Mouse (Mus musculus): ENCODE measurements at regions not wholly inside any gene's neighbourhood (a gene's known extent, or its start where the extent isn't known, plus 50 kb on each side); places are given as distances from the start of the nearest gene placed in this dataset.

- no peaks in the 10 kb centered on the region for H3K4me1 ChIP-seq (ENCODE audit: control insufficient read depth, insufficient read depth, low read depth, low read length)
- H3K4me3 ChIP-seq (ENCODE audit: low read length): no peak overlapping the region
- no peak overlapping the region for H3K4me2 ChIP-seq (ENCODE audit: low read length)
- H3K9me3 ChIP-seq (ENCODE audit: control insufficient read depth, low read length): no peaks in the 10 kb centered on the region
- no peaks in the 10 kb centered on the region for H3K36me3 ChIP-seq (ENCODE audit: control insufficient read depth, insufficient read depth, low read length)
- WGBS: 42% methylated on average over 4 of the region's 4 CpGs
- H3K27me3 ChIP-seq (replicated peaks; ENCODE audit: control insufficient read depth, insufficient read depth, low read length): no peaks in the 10 kb centered on the region
- ATAC-seq: no peak
- H3K9ac ChIP-seq (ENCODE audit: low read depth, low read length): no peak overlapping the region
- no peak overlapping the region for H3K27ac ChIP-seq (ENCODE audit: low read depth, low read length)
These were observed 979.5 kb downstream of the Stpg2 start for GRCm38 (mm10) chr3:140184899-140185525.

DNA sequence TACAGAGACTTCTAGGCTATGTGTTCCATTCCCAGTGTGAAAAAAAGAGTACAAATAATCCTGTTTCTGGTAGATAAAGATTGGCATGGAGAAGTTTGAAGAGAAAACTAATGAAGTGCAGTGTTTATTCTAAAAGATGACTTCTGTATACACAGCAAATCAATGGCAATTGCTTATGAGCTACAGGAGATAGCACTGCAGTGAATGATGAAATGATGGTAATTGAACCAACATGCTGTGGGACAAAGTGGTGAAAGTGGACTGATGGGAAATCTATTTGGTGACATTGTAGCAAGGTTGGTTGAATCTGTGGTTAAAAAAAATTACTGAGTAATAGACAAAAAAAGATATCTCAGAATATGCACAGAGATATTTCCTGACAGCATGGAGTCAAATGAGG, 1000.4 kb downstream of the Stpg2 start:
- Histone ChIP-seq H3K4me2 (ENCODE audit: low read length) (no peak overlapping the region), H3K4me1 (ENCODE audit: control insufficient read depth, insufficient read depth, low read depth, low read length) (no peaks in the 10 kb centered on the region), H3K27ac (ENCODE audit: low read depth, low read length) (no peak overlapping the region), H3K9me3 (ENCODE audit: control insufficient read depth, low read length) (no peaks in the 10 kb centered on the region), H3K9ac (ENCODE audit: low read depth, low read length) (no peak overlapping the region), H3K27me3 (replicated peaks; ENCODE audit: control insufficient read depth, insufficient read depth, low read length) (no peaks in the 10 kb centered on the region), H3K4me3 (ENCODE audit: low read length) (no peak overlapping the region), H3K36me3 (ENCODE audit: control insufficient read depth, insufficient read depth, low read length) (no peaks in the 10 kb centered on the region)
- ATAC-seq: no peak

DNA sequence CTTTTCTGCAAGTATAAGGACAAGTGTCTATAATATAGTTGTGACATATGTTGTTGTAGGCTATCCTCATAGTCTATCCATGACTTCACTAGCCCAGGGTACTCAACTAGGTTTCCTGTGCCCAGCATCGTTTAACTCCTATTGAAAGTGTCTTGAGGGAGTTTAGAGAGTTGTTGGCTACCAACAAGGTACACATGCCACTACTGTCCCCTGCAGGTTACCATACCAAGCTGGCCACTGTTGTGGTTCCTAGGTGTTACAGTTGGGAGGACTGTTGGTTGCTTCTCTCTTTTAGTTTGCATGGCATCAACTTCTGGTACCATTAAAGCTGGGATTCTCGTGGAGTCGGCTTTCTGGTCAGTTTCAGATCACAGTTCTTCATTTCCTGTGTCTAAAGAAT, 990.7 kb downstream of the Pdha2 start:
- WGBS: 79% methylated on average over 3 of the region's 3 CpGs
- H3K27me3 ChIP-seq (replicated peaks; ENCODE audit: control insufficient read depth, insufficient read depth, low read length): no peaks in the 10 kb centered on the region
- H3K9ac ChIP-seq (ENCODE audit: low read depth, low read length): no peak overlapping the region
- no peak for ATAC-seq
- H3K36me3 ChIP-seq (ENCODE audit: control insufficient read depth, insufficient read depth, low read length): no peaks in the 10 kb centered on the region
- no peaks in the 10 kb centered on the region for H3K4me1 ChIP-seq (ENCODE audit: control insufficient read depth, insufficient read depth, low read depth, low read length)
- no peak overlapping the region for H3K4me3 ChIP-seq (ENCODE audit: low read length)
- H3K9me3 ChIP-seq (ENCODE audit: control insufficient read depth, low read length): no peaks in the 10 kb centered on the region
- no peak overlapping the region for H3K27ac ChIP-seq (ENCODE audit: low read depth, low read length)
- no peak overlapping the region for H3K4me2 ChIP-seq (ENCODE audit: low read length)

DNA sequence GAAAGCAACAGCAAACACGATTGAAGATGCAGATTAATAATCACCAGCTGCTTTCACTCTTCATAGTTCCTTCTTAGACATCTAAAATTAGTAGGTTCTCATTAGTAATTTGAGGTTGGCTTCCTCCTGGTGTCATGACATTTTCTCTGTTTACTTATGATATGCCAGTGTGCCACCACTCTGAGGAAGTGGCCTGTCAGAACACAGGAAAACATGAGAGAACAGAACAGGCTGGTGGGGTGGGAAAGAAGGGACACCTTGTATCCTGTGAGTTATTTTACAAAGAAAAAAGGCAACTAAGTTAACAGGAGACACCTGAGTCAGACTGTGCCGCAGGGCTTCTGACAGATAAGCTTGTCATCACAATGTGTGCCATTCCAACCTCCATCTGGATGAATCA, 981.4 kb downstream of the Pdha2 start:
- Histone ChIP-seq H3K4me1 (ENCODE audit: control insufficient read depth, insufficient read depth, low read depth, low read length) (no peaks in the 10 kb centered on the region), H3K4me3 (ENCODE audit: low read length) (no peak overlapping the region), H3K9ac (ENCODE audit: low read depth, low read length) (no peak overlapping the region), H3K9me3 (ENCODE audit: control insufficient read depth, low read length) (no peaks in the 10 kb centered on the region), H3K27ac (ENCODE audit: low read depth, low read length) (no peak overlapping the region), H3K36me3 (ENCODE audit: control insufficient read depth, insufficient read depth, low read length) (no peaks in the 10 kb centered on the region), H3K4me2 (ENCODE audit: low read length) (no peak overlapping the region), H3K27me3 (replicated peaks; ENCODE audit: control insufficient read depth, insufficient read depth, low read length) (no peaks in the 10 kb centered on the region)
- WGBS: 73% methylated on average over 2 of the region's 2 CpGs
- ATAC-seq: no peak

- ATAC-seq: no peak
- Histone ChIP-seq H3K36me3 (ENCODE audit: control insufficient read depth, insufficient read depth, low read length) (no peaks in the 10 kb centered on the region), H3K9me3 (ENCODE audit: control insufficient read depth, low read length) (no peaks in the 10 kb centered on the region), H3K4me3 (ENCODE audit: low read length) (no peak overlapping the region), H3K4me1 (ENCODE audit: control insufficient read depth, insufficient read depth, low read depth, low read length) (no peaks in the 10 kb centered on the region), H3K9ac (ENCODE audit: low read depth, low read length) (no peak overlapping the region), H3K4me2 (ENCODE audit: low read length) (no peak overlapping the region), H3K27ac (ENCODE audit: low read depth, low read length) (no peak overlapping the region), H3K27me3 (replicated peaks; ENCODE audit: control insufficient read depth, insufficient read depth, low read length) (no peaks in the 10 kb centered on the region)
- 82% methylated on average over 4 of the region's 4 CpGs for WGBS
These were observed 979.0 kb downstream of the Pdha2 start for GRCm38 (mm10) chr3:140233144-140233543.

DNA sequence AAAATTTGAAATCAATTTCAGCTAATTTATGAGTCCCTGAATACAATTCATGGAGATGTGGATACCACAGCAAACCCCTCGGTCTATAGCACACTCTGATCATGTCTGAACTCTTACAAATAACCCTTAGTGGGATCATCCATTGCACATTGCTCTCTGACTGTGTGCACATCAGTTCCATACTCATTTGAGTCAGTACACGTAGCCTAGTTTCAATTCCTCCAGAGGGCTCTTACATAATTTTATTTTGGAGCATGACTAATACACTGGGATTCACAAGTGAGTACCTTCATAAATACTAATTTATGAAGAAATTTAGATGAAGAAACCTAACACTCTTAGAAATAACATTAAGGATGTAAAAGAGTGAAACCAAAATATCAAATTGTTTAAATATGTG, 978.3 kb downstream of the Pdha2 start:
- Histone ChIP-seq H3K9ac (ENCODE audit: low read depth, low read length) (no peak overlapping the region), H3K4me3 (ENCODE audit: low read length) (no peak overlapping the region), H3K4me2 (ENCODE audit: low read length) (no peak overlapping the region), H3K27ac (ENCODE audit: low read depth, low read length) (no peak overlapping the region), H3K4me1 (ENCODE audit: control insufficient read depth, insufficient read depth, low read depth, low read length) (no peaks in the 10 kb centered on the region), H3K9me3 (ENCODE audit: control insufficient read depth, low read length) (no peaks in the 10 kb centered on the region), H3K27me3 (replicated peaks; ENCODE audit: control insufficient read depth, insufficient read depth, low read length) (no peaks in the 10 kb centered on the region), H3K36me3 (ENCODE audit: control insufficient read depth, insufficient read depth, low read length) (no peaks in the 10 kb centered on the region)
- 74% methylated on average over 2 of the region's 2 CpGs for WGBS
- no peak for ATAC-seq

- no peak overlapping the region for H3K4me2 ChIP-seq (ENCODE audit: low read length)
- no peaks in the 10 kb centered on the region for H3K9me3 ChIP-seq (ENCODE audit: control insufficient read depth, low read length)
- H3K4me3 ChIP-seq (ENCODE audit: low read length): no peak overlapping the region
- ATAC-seq: no peak
- WGBS: 75% methylated on average over 1 of the region's 1 CpGs
- no peaks in the 10 kb centered on the region for H3K4me1 ChIP-seq (ENCODE audit: control insufficient read depth, insufficient read depth, low read depth, low read length)
- H3K9ac ChIP-seq (ENCODE audit: low read depth, low read length): no peak overlapping the region
- no peaks in the 10 kb centered on the region for H3K36me3 ChIP-seq (ENCODE audit: control insufficient read depth, insufficient read depth, low read length)
- no peak overlapping the region for H3K27ac ChIP-seq (ENCODE audit: low read depth, low read length)
- H3K27me3 ChIP-seq (replicated peaks; ENCODE audit: control insufficient read depth, insufficient read depth, low read length): no peaks in the 10 kb centered on the region
These were observed 972.9 kb downstream of the Pdha2 start for GRCm38 (mm10) chr3:140239276-140239675.

Small RNA genes in the stretch of these regions (microRNA-seq; reads per million reads assigned to microRNA genes)
- gene Mir7j: 72.1 reads per million, percentile 45 among the genes with 10 or more reads in this experiment
